Mouse (Mus musculus): ENCODE results near the gene Sox6.

Sox6 gene

GRCm38 (mm10) chr7:115988109-115988779, 50.4 kb downstream of the Sox6 start:
- in situ Hi-C loops (cut with MboI, MseI) = no loop called here

- in situ Hi-C loops (cut with MboI, MseI) = no loop called here
Observed at GRCm38 (mm10) chr7:115985716-115986115, 52.9 kb downstream of the Sox6 start.

- in situ Hi-C loops (cut with MboI, MseI) = no loop called here
Observed at GRCm38 (mm10) chr7:115984076-115984475, 54.5 kb downstream of the Sox6 start.

- in situ Hi-C loops (cut with MboI, MseI) = no loop called here
Observed at GRCm38 (mm10) chr7:115979813-115980512, 58.6 kb downstream of the Sox6 start.

GRCm38 (mm10) chr7:115974518-115974917, 64.1 kb downstream of the Sox6 start:
- in situ Hi-C loops (cut with MboI, MseI) = no loop called here

GRCm38 (mm10) chr7:115967186-115967585, 71.4 kb downstream of the Sox6 start:
- in situ Hi-C loops (cut with MboI, MseI) = no loop called here

- in situ Hi-C loops (cut with MboI, MseI) = no loop called here
Observed at GRCm38 (mm10) chr7:115966181-115966580, 72.4 kb downstream of the Sox6 start.

GRCm38 (mm10) chr7:115953046-115953445, 85.5 kb downstream of the Sox6 start:
- in situ Hi-C loops (cut with MboI, MseI) = no loop called here

GRCm38 (mm10) chr7:115952235-115952634, 86.4 kb downstream of the Sox6 start:
- in situ Hi-C loops (cut with MboI, MseI) = no loop called here

GRCm38 (mm10) chr7:115951689-115952088, 86.9 kb downstream of the Sox6 start:
- in situ Hi-C loops (cut with MboI, MseI) = no loop called here

GRCm38 (mm10) chr7:115947916-115948315, 90.7 kb downstream of the Sox6 start:
- in situ Hi-C loops (cut with MboI, MseI) = no loop called here

GRCm38 (mm10) chr7:115946559-115946958, 92.0 kb downstream of the Sox6 start:
- in situ Hi-C loops (cut with MboI, MseI) = no loop called here

GRCm38 (mm10) chr7:115945516-115945915, 93.1 kb downstream of the Sox6 start:
- in situ Hi-C loops (cut with MboI, MseI) = no loop called here

- in situ Hi-C loops (cut with MboI, MseI) = no loop called here
Observed at GRCm38 (mm10) chr7:115944250-115944649, 94.3 kb downstream of the Sox6 start.

GRCm38 (mm10) chr7:115941766-115942165, 96.8 kb downstream of the Sox6 start:
- in situ Hi-C loops (cut with MboI, MseI) = no loop called here

GRCm38 (mm10) chr7:115939292-115939691, 99.3 kb downstream of the Sox6 start:
- in situ Hi-C loops (cut with MboI, MseI) = no loop called here

- in situ Hi-C loops (cut with MboI, MseI) = no loop called here
Observed at GRCm38 (mm10) chr7:115936908-115937307, 101.7 kb downstream of the Sox6 start.

GRCm38 (mm10) chr7:115915338-115915737, 123.3 kb downstream of the Sox6 start:
- in situ Hi-C loops (cut with MboI, MseI) = no loop called here

- in situ Hi-C loops (cut with MboI, MseI) = no loop called here
Observed at GRCm38 (mm10) chr7:115910313-115910712, 128.3 kb downstream of the Sox6 start.

GRCm38 (mm10) chr7:115904798-115905207, 133.8 kb downstream of the Sox6 start:
- in situ Hi-C loops (cut with MboI, MseI) = no loop called here

- in situ Hi-C loops (cut with MboI, MseI) = no loop called here
Observed at GRCm38 (mm10) chr7:115903931-115904797, 134.4 kb downstream of the Sox6 start.

GRCm38 (mm10) chr7:115903368-115903767, 135.2 kb downstream of the Sox6 start:
- in situ Hi-C loops (cut with MboI, MseI) = no loop called here
